Mouse (Mus musculus) c-Kit-positive CD71-positive TER-119-negative erythroid progenitor cells, embryonic 14.5 days (primary cell): ENCODE data around the gene Rin3.

Source experiments
- DNase-seq: peaks from one replicate; pipeline ENCODE4 v3.0.0-alpha.2; 2013; ENCODE audit warnings: low read depth

The Rin3 gene

GRCm38 (mm10) chr12:102370931-102371500 lies 88.2 kb downstream of the Rin3 start:
- no peak for DNase-seq

DNA sequence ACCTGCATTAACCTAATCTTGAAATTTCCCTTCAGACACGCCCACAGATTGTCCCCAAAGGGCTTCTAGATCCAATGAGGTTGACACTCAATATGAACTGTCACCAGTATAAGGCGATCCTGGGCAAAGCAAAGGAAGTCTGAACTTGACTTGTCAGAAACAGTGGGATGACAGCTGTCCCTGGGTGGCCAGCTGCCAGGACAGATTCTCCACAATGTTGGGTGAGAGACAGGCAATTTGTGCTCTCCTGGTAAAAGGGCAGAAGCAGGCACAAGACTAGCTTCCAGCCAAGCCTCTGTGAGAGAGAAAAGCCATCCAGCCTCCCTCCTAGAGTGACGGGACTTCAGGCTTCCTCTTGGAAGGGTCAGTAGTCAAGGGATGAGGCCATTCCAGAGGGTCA lies 89.5 kb downstream of the Rin3 start:
- DNase-seq: no peak

GRCm38 (mm10) chr12:102382180-102382579 lies 99.3 kb downstream of the Rin3 start:
- no peak for DNase-seq

- no peak for DNase-seq
These were observed 100.4 kb downstream of the Rin3 start for GRCm38 (mm10) chr12:102383288-102383687.

GRCm38 (mm10) chr12:102384819-102385218 lies 102.0 kb downstream of the Rin3 start:
- peak; percentile 10 for DNase-seq

DNA sequence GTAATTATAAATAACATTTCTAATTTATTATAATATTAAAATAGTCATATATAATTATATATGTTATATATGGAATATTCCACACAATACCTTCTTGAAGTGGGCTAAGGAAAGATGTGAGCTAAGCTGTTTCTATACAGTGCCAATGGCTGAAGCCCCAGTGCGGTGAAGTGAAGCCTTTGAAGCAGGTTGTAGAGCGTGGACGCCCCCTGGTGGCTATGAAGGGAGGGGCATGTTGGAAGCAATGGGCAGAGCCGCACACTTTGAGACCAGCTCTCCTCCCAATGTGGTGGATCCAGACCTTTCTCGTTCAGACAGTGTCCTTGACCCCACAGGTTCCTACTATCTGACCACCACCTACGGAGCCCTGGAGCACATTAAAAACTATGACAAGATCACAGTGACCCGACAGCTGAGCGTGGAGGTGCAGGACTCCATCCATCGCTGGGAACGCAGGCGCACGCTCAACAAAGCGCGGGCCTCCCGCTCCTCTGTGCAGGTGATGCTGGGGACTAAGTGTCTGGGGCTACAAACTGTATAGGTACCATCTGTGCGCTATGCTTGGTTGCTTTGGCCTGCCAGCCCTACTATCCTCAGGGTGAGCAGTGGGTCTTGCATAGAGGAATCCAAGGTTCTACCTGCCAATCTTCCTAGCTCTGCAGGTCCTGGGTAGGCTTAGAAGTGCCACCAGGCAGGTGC lies 104.5 kb downstream of the Rin3 start:
- peak; percentile 66 for DNase-seq

DNA sequence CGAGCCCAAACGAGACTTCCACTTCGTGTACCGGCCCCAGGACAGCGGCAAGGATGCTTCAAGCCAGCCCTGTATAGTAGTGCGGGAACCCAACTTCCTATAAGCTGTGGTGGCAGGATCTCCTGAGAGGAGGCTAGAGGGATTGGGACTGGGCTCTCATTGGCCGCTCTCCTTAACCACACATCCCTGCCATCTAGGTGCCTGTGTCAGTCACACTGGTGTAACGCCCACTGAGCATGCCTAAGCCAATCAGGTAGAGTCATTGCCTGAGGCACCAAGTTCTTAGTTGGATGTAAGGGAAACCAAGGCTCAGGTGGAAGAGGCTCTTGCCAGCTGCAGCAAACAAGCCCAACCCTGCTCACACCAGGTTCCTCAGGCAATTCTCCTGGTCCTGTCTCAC lies 107.2 kb downstream of the Rin3 start:
- DNase-seq: no peak

DNA sequence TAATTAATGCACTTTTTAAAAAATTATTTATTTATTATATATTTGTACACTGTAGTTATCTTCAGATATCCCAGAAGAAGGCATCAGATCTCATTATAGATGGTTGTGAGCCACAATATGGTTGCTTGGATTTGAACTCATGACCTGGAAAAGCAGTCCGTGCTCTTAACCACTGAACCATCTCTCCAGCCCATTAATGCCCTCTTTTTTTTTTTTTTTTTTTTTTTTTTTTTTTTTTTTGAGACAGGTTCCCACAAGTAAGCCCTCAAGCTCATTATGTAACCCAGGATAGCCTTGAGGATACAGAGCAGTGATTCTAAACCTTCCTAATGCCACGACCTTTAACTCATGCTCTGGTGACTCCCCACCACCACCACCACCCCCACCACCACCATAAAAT lies 108.3 kb downstream of the Rin3 start:
- no peak for DNase-seq

GRCm38 (mm10) chr12:102391982-102392381 lies 109.1 kb downstream of the Rin3 start:
- DNase-seq: peak; percentile 43

GRCm38 (mm10) chr12:102394496-102394895 lies 111.6 kb downstream of the Rin3 start:
- no peak for DNase-seq

GRCm38 (mm10) chr12:102395537-102395936 lies 112.7 kb downstream of the Rin3 start:
- no peak for DNase-seq

GRCm38 (mm10) chr12:102395998-102396991 lies 113.4 kb downstream of the Rin3 start:
- no peak for DNase-seq

GRCm38 (mm10) chr12:102398588-102398987 lies 115.7 kb downstream of the Rin3 start:
- no peak for DNase-seq

GRCm38 (mm10) chr12:102413171-102413570 lies 130.3 kb downstream of the Rin3 start:
- DNase-seq: no peak

- no peak for DNase-seq
These were observed 131.8 kb downstream of the Rin3 start for GRCm38 (mm10) chr12:102414686-102415085.

DNA sequence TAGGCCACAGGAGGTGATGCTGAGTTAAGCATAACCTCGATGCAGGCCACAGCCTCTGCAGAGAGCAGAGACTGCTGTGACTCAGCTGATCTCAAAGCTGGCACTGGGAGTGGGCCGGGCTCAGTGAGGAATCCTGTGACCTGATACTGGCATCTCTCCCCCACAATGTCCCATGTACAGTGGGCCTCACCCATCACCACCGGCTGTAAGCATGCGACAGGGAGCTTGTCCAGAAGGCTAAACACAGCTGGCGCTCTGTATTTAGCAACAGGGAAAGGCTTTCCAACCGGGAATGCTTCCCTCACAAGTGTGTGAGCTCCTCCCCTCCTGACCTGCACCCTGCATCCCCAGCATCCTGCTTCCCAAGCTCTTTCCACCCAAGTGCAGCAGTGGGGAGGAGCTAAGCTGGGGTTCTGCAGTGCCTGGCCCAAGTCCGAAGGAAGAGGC lies 133.6 kb downstream of the Rin3 start:
- no peak for DNase-seq

GRCm38 (mm10) chr12:102416955-102417510 lies 134.2 kb downstream of the Rin3 start:
- DNase-seq: no peak

GRCm38 (mm10) chr12:102417701-102418100 lies 134.9 kb downstream of the Rin3 start:
- DNase-seq: no peak

GRCm38 (mm10) chr12:102419544-102419943 lies 136.7 kb downstream of the Rin3 start:
- no peak for DNase-seq

DNA sequence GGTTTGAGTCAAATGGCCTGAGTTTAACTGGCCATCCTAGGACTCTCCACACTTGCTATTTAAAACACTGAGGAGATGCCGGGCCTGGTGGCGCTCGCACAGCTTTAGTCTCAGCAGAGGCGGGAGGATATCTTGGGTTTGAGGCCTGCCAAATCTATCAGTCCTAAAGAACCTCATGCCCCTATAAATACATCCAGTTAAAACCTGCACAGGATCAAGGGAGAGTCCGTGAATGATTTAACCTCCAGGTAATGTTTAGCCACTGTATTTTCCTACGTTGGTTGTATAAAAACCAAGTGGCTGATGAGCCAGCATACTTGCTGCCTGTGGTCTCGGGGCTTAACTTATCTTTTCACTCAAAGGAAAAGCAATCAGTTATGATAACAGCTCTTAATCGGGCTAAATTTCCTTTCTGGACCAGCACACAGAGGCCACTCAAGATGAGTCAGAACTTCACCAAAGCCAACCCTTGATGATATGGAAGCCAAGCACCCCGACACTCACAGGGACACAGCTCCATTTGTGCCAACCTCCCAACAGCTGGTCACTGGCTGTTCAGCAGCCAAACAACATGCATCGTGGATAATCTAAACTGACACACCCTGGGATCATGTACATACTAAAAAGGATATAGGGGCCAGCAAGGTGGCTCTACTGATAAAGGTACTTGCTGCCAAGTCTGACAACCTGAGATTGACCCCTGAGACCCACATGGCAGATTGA lies 137.5 kb downstream of the Rin3 start:
- DNase-seq: peak; percentile 70

DNA sequence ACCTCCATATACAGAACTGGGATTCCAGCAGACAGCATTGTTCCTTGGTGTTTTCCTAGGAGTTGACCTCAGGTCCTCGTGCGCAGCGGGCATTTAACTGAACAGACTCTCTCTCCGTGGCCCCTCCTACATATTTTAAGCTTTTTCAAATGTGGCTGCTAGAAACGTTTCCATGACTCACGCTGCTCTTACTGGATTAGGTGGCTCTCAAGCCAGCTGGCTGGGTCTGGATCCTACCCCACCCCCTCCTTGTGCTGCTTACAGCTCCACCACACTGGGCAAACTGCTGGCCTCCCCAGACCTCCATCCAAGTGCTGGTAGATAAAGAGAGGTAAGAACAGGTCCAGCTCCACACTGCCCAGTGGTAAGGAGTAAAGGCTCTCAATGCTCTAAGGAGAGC lies 139.2 kb downstream of the Rin3 start:
- DNase-seq: no peak
